Mouse (Mus musculus) stomach, adult 2 months (tissue): ENCODE results near the gene Unc5b. TPM values are rescaled to one million over a fixed set of nuclear protein-coding genes. Genes with fewer than 3 reads are reported as not detected.

Source experiments
- polyA plus RNA-seq: library from polyadenylated mRNA; depleted of rRNA; stranded (reverse); fragments of >200 nt; gene quantifications from 2 replicates; pipeline ENCODE4 v1.2.3, GENCODE M21; 2012; rRNA removed

The Unc5b gene
- 17.9 and 18.8 TPM in 2 replicates for polyA plus RNA-seq

GRCm38 (mm10) chr10:60831379-60831778, at the start of gene Unc5b:
Gene Unc5b (minus strand): TSS chr10:60831581.

GRCm38 (mm10) chr10:60752040-60753020, 79.1 kb downstream of the Unc5b start, which contains the start of gene Slc29a3:
Gene Slc29a3 (minus strand): TSS chr10:60752794.

Other genes starting within 250 kb of the Unc5b start
- gene Cdh23, start 135.1 kb downstream of the Unc5b start, polyA plus RNA-seq: 0.01 and 0.19 TPM in 2 replicates
- 2.7 and 4.1 TPM in 2 replicates for gene Slc29a3, start 78.8 kb downstream of the Unc5b start, polyA plus RNA-seq